Mouse (Mus musculus) liver, adult 2 months (tissue): ENCODE data around the gene Mkrn1.

Source experiments
- CTCF ChIP-seq: fragments of 200-500 bp; IDR thresholded peaks from 2 replicates; pipeline ENCODE4 v1.5.1; 2011; ENCODE audit warnings: low read depth, low read length, control low read depth
- POLR2A ChIP-seq: fragments of 200-500 bp; IDR thresholded peaks from 2 replicates; pipeline ENCODE4 v1.6.1; 2011; ENCODE audit warnings: low read length, control low read depth; ENCODE audit not compliant: insufficient read depth; ENCODE audit errors: extremely low read depth

DNA sequence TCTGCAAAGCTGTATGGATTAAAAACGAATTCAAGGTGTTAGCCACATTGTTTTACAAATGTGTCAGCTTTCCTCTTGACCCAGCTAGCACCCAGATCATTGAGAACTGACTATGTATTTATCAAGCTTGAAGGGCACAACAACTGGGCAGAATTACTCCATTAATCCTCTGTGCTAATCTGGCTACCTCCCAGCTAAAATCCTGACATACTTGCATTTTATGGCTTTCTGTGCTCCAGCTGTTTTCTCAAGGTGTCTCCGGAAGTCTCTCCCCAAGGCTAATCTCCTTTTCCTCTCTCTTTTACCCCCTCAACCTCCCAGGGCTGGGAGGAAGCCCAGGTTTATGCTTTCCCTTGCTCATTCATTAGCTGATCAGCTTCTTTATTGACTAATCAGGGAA is 34.4 kb upstream of the Mkrn1 start:
- TF ChIP-seq CTCF = no peak
- TF ChIP-seq POLR2A = no peak
